Mouse (Mus musculus) lung, postnatal 0 days (tissue): Measurements from ENCODE around the gene Lcp2. TPM values are rescaled to one million over a fixed set of nuclear protein-coding genes. Genes with fewer than 3 reads are reported as not detected.
A peak's percentile ranks its signal among the peaks of the same experiment; 100 is the strongest.

ENCODE experiments used
- ATAC-seq: fragments of 200-750 bp; cut with Nextera tagmentation; 2 replicates; pipeline ENCODE4 v1.8.0; 2017; ENCODE audit warnings: moderate library complexity
- DNase-seq: peaks from one replicate; pipeline ENCODE4 v3.0.0-alpha.2; 2016; ENCODE audit warnings: low spot score
- H3K27ac ChIP-seq: fragments of 300-500 bp; sonication (generic); 2 replicates; pipeline ENCODE4 v1.5.1; 2014; ENCODE audit warnings: antibody characterized with exemption, mild to moderate bottlenecking, low read length, mixed read lengths
- H3K27me3 ChIP-seq: fragments of 300-500 bp; sonication (generic); replicated peaks from 2 replicates; pipeline ENCODE4 v1.6.1; 2014; ENCODE audit warnings: low read length, mixed read lengths; ENCODE audit not compliant: insufficient read depth
- H3K36me3 ChIP-seq: fragments of 300-500 bp; sonication (generic); 2 replicates; pipeline ENCODE4 v1.6.1; 2014; ENCODE audit warnings: low read length, mixed read lengths; ENCODE audit not compliant: insufficient read depth
- H3K4me1 ChIP-seq: fragments of 300-500 bp; sonication (generic); 2 replicates; pipeline ENCODE4 v1.6.1; 2014; ENCODE audit warnings: antibody characterized with exemption, low read depth, low read length, mixed read lengths; ENCODE audit not compliant: insufficient read depth
- H3K4me2 ChIP-seq: fragments of 300-500 bp; sonication (generic); replicated peaks from 2 replicates; pipeline ENCODE4 v1.6.1; 2014; ENCODE audit warnings: low read depth, mild to moderate bottlenecking, low read length, moderate library complexity, mixed read lengths
- H3K4me3 ChIP-seq: fragments of 300-500 bp; sonication (generic); 2 replicates; pipeline ENCODE4 v1.5.1; 2014; ENCODE audit warnings: low read depth, low read length
- H3K9ac ChIP-seq: fragments of 300-500 bp; sonication (generic); replicated peaks from 2 replicates; pipeline ENCODE4 v1.6.1; 2014; ENCODE audit warnings: low read depth, mild to moderate bottlenecking
- H3K9me3 ChIP-seq: fragments of 300-500 bp; sonication (generic); 2 replicates; pipeline ENCODE4 v1.6.1; 2016; ENCODE audit warnings: low read length, mixed read lengths
- CTCF ChIP-seq: IDR thresholded peaks from 2 replicates; pipeline ENCODE4 v1.5.1; 2016; ENCODE audit warnings: antibody characterized with exemption, mild to moderate bottlenecking
- EP300 ChIP-seq: IDR thresholded peaks from 2 replicates; pipeline ENCODE4 v1.6.1; 2016; ENCODE audit warnings: antibody characterized with exemption, mild to moderate bottlenecking, control low read depth
- WGBS: fragments of 180-500 bp; shearing (Covaris S2); extraction: QIAGEN DNeasy Blood & Tissue Kit; methylation state at CpG from one replicate; pipeline ENCODE4 v1.1.7; 2014; 5-methylcytosine and 5-hydroxymethylcytosine counted together
- polyA plus RNA-seq: library from polyadenylated mRNA; unstranded; fragments of >200 nt; fragmentation: Nextera tagmentation; extraction: Ambion mirVana; gene quantifications from 2 replicates; pipeline ENCODE4 v1.2.1, GENCODE M21; 2015

Lcp2 gene
- polyA plus RNA-seq, 1 experiment from 2014 or later = 4.9 TPM

- Histone ChIP-seq H3K27me3 (no peaks in the 10 kb centered on the region), H3K9ac (no peak overlapping the region), H3K36me3 (no peaks in the 10 kb centered on the region), H3K4me3 (no peak overlapping the region), H3K4me1 (no peaks in the 10 kb centered on the region; the same call in 1 of the 2 replicates), H3K4me2 (no peak overlapping the region), H3K27ac (no peak overlapping the region), H3K9me3 (no peaks in the 10 kb centered on the region)
- WGBS = 67% methylated on average over 11 of the region's 11 CpGs
- ATAC-seq (no peak), DNase-seq (peak; percentile 24)
- TF ChIP-seq CTCF (no peak), EP300 (no peak)
Measured at GRCm38 (mm10) chr11:34008214-34008613, 38.5 kb upstream of the Lcp2 start.

- no peak overlapping the region for H3K4me2 ChIP-seq
- 33% methylated on average over 9 of the region's 9 CpGs for WGBS
- H3K27me3 ChIP-seq = no peaks in the 10 kb centered on the region
- ATAC-seq (no peak), DNase-seq (peak; percentile 64)
- H3K4me1 ChIP-seq = no peaks in the 10 kb centered on the region; the same call in 1 of the 2 replicates
- H3K27ac ChIP-seq = no peak overlapping the region
- H3K9me3 ChIP-seq = no peaks in the 10 kb centered on the region
- no peak for TF ChIP-seq EP300
- TF ChIP-seq CTCF = peak; percentile 78
- H3K36me3 ChIP-seq = no peaks in the 10 kb centered on the region
- H3K9ac ChIP-seq = no peak overlapping the region
- H3K4me3 ChIP-seq = no peak overlapping the region
Measured at GRCm38 (mm10) chr11:34008702-34009101, 38.0 kb upstream of the Lcp2 start.

GRCm38 (mm10) chr11:34009316-34010087 is 37.2 kb upstream of the Lcp2 start:
- Histone ChIP-seq H3K9me3 (no peaks in the 10 kb centered on the region), H3K4me2 (no peak overlapping the region), H3K27ac (no peak overlapping the region), H3K4me3 (no peak overlapping the region), H3K36me3 (no peaks in the 10 kb centered on the region), H3K9ac (no peak overlapping the region), H3K27me3 (no peaks in the 10 kb centered on the region), H3K4me1 (no peaks in the 10 kb centered on the region; the same call in 1 of the 2 replicates)
- TF ChIP-seq EP300 = no peak
- TF ChIP-seq CTCF = no peak
- peak; percentile 32 for DNase-seq
- peak; percentile 48 for ATAC-seq
- 69% methylated on average over 12 of the region's 12 CpGs for WGBS

GRCm38 (mm10) chr11:34010133-34010858 is 36.4 kb upstream of the Lcp2 start:
- Histone ChIP-seq H3K36me3 (no peaks in the 10 kb centered on the region), H3K27ac (0 out of 2 replicates have a peak overlapping the region, but pooled peaks have one; percentile 26), H3K9me3 (no peaks in the 10 kb centered on the region), H3K9ac (no peak overlapping the region), H3K4me2 (no peak overlapping the region), H3K4me1 (no peaks in the 10 kb centered on the region; the same call in 1 of the 2 replicates), H3K4me3 (no peak overlapping the region), H3K27me3 (no peaks in the 10 kb centered on the region)
- TF ChIP-seq EP300 (no peak), CTCF (no peak)
- WGBS = 64% methylated on average over 7 of the region's 7 CpGs
- ATAC-seq (peak; percentile 60), DNase-seq (peak; percentile 18)

GRCm38 (mm10) chr11:34010859-34011172 is 35.9 kb upstream of the Lcp2 start:
- peak; percentile 68 for ATAC-seq

GRCm38 (mm10) chr11:34012007-34012652 is 34.6 kb upstream of the Lcp2 start:
- ATAC-seq = no peak
- WGBS = 65% methylated on average over 6 of the region's 6 CpGs

More at GRCm38 (mm10) chr11:34010859-34011172, 35.9 kb upstream of the Lcp2 start:
- no peaks in the 10 kb centered on the region; the same call in 1 of the 2 replicates for H3K4me1 ChIP-seq
- no peak overlapping the region for H3K4me2 ChIP-seq
- no peak overlapping the region for H3K9ac ChIP-seq
- peak; percentile 64 for DNase-seq
- no peaks in the 10 kb centered on the region for H3K27me3 ChIP-seq
- TF ChIP-seq CTCF = no peak
- TF ChIP-seq EP300 = no peak
- H3K4me3 ChIP-seq = no peak overlapping the region
- no peaks in the 10 kb centered on the region for H3K9me3 ChIP-seq
- WGBS = 40% methylated on average over 4 of the region's 4 CpGs
- H3K27ac ChIP-seq = no peak overlapping the region
- no peaks in the 10 kb centered on the region for H3K36me3 ChIP-seq

More at GRCm38 (mm10) chr11:34012007-34012652, 34.6 kb upstream of the Lcp2 start:
- Histone ChIP-seq H3K9me3 (no peaks in the 10 kb centered on the region), H3K36me3 (no peaks in the 10 kb centered on the region), H3K4me2 (no peak overlapping the region), H3K27me3 (no peaks in the 10 kb centered on the region), H3K4me1 (no peaks in the 10 kb centered on the region; the same call in 1 of the 2 replicates), H3K27ac (no peak overlapping the region), H3K4me3 (no peak overlapping the region), H3K9ac (no peak overlapping the region)
- DNase-seq = peak; percentile 6
- no peak for TF ChIP-seq EP300
- no peak for TF ChIP-seq CTCF
